Mouse (Mus musculus): ENCODE data around the gene Dab2.

GRCm38 (mm10) chr15:6390106-6390505 lies 90.5 kb downstream of the Dab2 start:
- TF ChIP-seq CTCF (IDR thresholded peaks at IDR 0.05; ENCODE audit: control insufficient read depth, insufficient read depth, low read length) (no peak), POLR2A (IDR thresholded peaks at IDR 0.05; ENCODE audit: borderline replicate concordance, control insufficient read depth, low read depth, low read length) (no peak)
